Mouse (Mus musculus): Measurements from ENCODE around the gene Fam131a.
A peak's percentile ranks its signal among the peaks of the same experiment; 100 is the strongest.

Gene Fam131a

GRCm38 (mm10) chr16:20715976-20716840, 23.2 kb downstream of the Fam131a start:
- peak; percentile 55 to 62 for DNase-seq (ENCODE audit: low spot score in 2 of 2)

GRCm38 (mm10) chr16:20716841-20717180, 23.8 kb downstream of the Fam131a start:
- DNase-seq (ENCODE audit: low spot score in 2 of 2): no peak

- DNase-seq (ENCODE audit: low spot score in 2 of 2): peak; percentile 92 to 93
These were observed 24.3 kb downstream of the Fam131a start, which contains the start of the genes Polr2h and Clcn2 for GRCm38 (mm10) chr16:20717181-20717977. Polr2h (plus strand) TSS chr16:20717665. Clcn2 (minus strand) TSS chr16:20717746.

GRCm38 (mm10) chr16:20717978-20718670, 25.1 kb downstream of the Fam131a start:
- DNase-seq (ENCODE audit: low spot score in 2 of 2): no peak

- no peak for DNase-seq (ENCODE audit: low spot score in 2 of 2)
These were observed 28.8 kb downstream of the Fam131a start for GRCm38 (mm10) chr16:20721808-20722207.

GRCm38 (mm10) chr16:20722736-20723135, 29.7 kb downstream of the Fam131a start:
- DNase-seq (ENCODE audit: low spot score in 2 of 2): no peak

- DNase-seq (ENCODE audit: low spot score in 2 of 2): no peak
These were observed 30.2 kb downstream of the Fam131a start for GRCm38 (mm10) chr16:20723247-20723646.

- no peak for DNase-seq (ENCODE audit: low spot score in 2 of 2)
These were observed 31.3 kb downstream of the Fam131a start for GRCm38 (mm10) chr16:20724338-20724748.

- DNase-seq (ENCODE audit: low spot score in 2 of 2): no peak
These were observed 32.3 kb downstream of the Fam131a start for GRCm38 (mm10) chr16:20725321-20725720.

GRCm38 (mm10) chr16:20725750-20726149, 32.7 kb downstream of the Fam131a start:
- DNase-seq (ENCODE audit: low spot score in 2 of 2): no peak

GRCm38 (mm10) chr16:20726384-20726783, 33.3 kb downstream of the Fam131a start:
- no peak for DNase-seq (ENCODE audit: low spot score in 2 of 2)

GRCm38 (mm10) chr16:20730293-20730711, 37.3 kb downstream of the Fam131a start:
- DNase-seq (ENCODE audit: low spot score in 2 of 2): no peak

- DNase-seq (ENCODE audit: low spot score in 2 of 2): no peak
These were observed 38.6 kb downstream of the Fam131a start for GRCm38 (mm10) chr16:20731688-20732087.

GRCm38 (mm10) chr16:20732251-20732924, 39.3 kb downstream of the Fam131a start:
- DNase-seq (ENCODE audit: low spot score in 2 of 2): no peak

- DNase-seq (ENCODE audit: low spot score in 2 of 2): no peak
These were observed 40.1 kb downstream of the Fam131a start, which contains the start of gene Chrd for GRCm38 (mm10) chr16:20732925-20733730. Chrd (plus strand) TSS chr16:20733127.

GRCm38 (mm10) chr16:20733731-20734730, 41.0 kb downstream of the Fam131a start, which contains the start of gene Thpo:
Thpo (minus strand) TSS chr16:20734511.
- no peak for DNase-seq (ENCODE audit: low spot score in 2 of 2)

- DNase-seq (ENCODE audit: low spot score in 2 of 2): no peak
These were observed 42.6 kb downstream of the Fam131a start for GRCm38 (mm10) chr16:20735651-20736050.

- no peak for DNase-seq (ENCODE audit: low spot score in 2 of 2)
These were observed 43.1 kb downstream of the Fam131a start for GRCm38 (mm10) chr16:20736168-20736567.

- no peak for DNase-seq (ENCODE audit: low spot score in 2 of 2)
These were observed 43.8 kb downstream of the Fam131a start for GRCm38 (mm10) chr16:20736823-20737222.

Data from spleen, postnatal 14 days (tissue).